Mouse (Mus musculus) gastrocnemius, postnatal 4 days (tissue): Measurements from ENCODE around the gene Lrrc56. TPM values are rescaled to one million over a fixed set of nuclear protein-coding genes. Genes with fewer than 3 reads are reported as not detected.

ENCODE experiments used
- microRNA-seq: library from miRNA; unstranded; fragments of <30 nt; microRNA quantifications from one replicate; pipeline ENCODE4 v1.2.0, GENCODE M21; 2021
- total RNA-seq, 2 experiments: library from RNA; stranded (reverse); gene quantifications; 2 replicates each; pipeline ENCODE4 v1.2.3; 2021

Lrrc56 gene
- total RNA-seq, 2 experiments from 2014 or later: 4.9 to 5.2 TPM

Small RNA genes within 50 kb of the gene (microRNA-seq; reads per million reads assigned to microRNA genes)
- 233 reads per million, percentile 59 among the genes with 10 or more reads in this experiment for gene Mir210

Other genes starting within 250 kb of the Lrrc56 start
- gene Ifitm5, start 243.9 kb upstream of the Lrrc56 start, total RNA-seq: 1 to 10 TPM; 2.0 to 2.4 TPM
- gene Gm45717, start 238.2 kb upstream of the Lrrc56 start, total RNA-seq: not detected
- 100 to 1,000 TPM; 238 to 274 TPM for gene Ifitm2, start 238.2 kb upstream of the Lrrc56 start, total RNA-seq
- 1 to 10 TPM; 4.9 to 8.2 TPM for gene Ifitm1, start 226.9 kb upstream of the Lrrc56 start, total RNA-seq
- gene Ifitm3, start 183.4 kb upstream of the Lrrc56 start, total RNA-seq: 10 to 100 TPM; 75.0 to 79.2 TPM
- gene Ifitm6, start 176.2 kb upstream of the Lrrc56 start, total RNA-seq: 1 to 10 TPM in 1 of 2 experiments, not detected in 1; 1.2 TPM
- not detected for gene Gm17387, start 165.0 kb upstream of the Lrrc56 start, total RNA-seq
- under 1 TPM; 0.22 to 0.62 TPM for gene B4galnt4, start 133.1 kb upstream of the Lrrc56 start, total RNA-seq
- under 1 TPM; 0.25 to 0.54 TPM for gene Pkp3, start 115.9 kb upstream of the Lrrc56 start, total RNA-seq
- 1 to 10 TPM; 2.9 to 3.7 TPM for gene Sigirr, start 93.6 kb upstream of the Lrrc56 start, total RNA-seq
- gene Ano9, start 76.4 kb upstream of the Lrrc56 start, total RNA-seq: not detected
- gene Ptdss2, start 71.8 kb upstream of the Lrrc56 start, total RNA-seq: 10 to 100 TPM; 22.6 to 29.0 TPM
- gene Rnh1, start 21.3 kb upstream of the Lrrc56 start, total RNA-seq: 10 to 100 TPM; 64.5 to 79.3 TPM
- 100 to 1,000 TPM; 166 to 193 TPM for gene Hras, start 152 bp upstream of the Lrrc56 start, total RNA-seq
- gene Lmntd2, start 19.9 kb downstream of the Lrrc56 start, total RNA-seq: not detected
- 10 to 100 TPM in 1 of 2 experiments, 1 to 10 TPM in 1; 9.8 to 14.2 TPM for gene Rassf7, start 21.7 kb downstream of the Lrrc56 start, total RNA-seq
- 10 to 100 TPM; 48.4 to 63.3 TPM for gene Phrf1, start 34.6 kb downstream of the Lrrc56 start, total RNA-seq
- gene Irf7, start 72.3 kb downstream of the Lrrc56 start, total RNA-seq: 1 to 10 TPM; 1.4 TPM
- 1 to 10 TPM; 1.3 to 1.5 TPM for gene Cdhr5, start 82.6 kb downstream of the Lrrc56 start, total RNA-seq
- gene Sct, start 85.0 kb downstream of the Lrrc56 start, total RNA-seq: 1 to 10 TPM; 3.4 to 3.5 TPM
- gene Drd4, start 97.8 kb downstream of the Lrrc56 start, total RNA-seq: under 1 TPM; 0.16 to 0.25 TPM
- 10 to 100 TPM; 44.6 to 50.4 TPM for gene Deaf1, start 133.5 kb downstream of the Lrrc56 start, total RNA-seq
- gene Tmem80, start 133.6 kb downstream of the Lrrc56 start, total RNA-seq: 10 to 100 TPM; 14.2 to 14.6 TPM
- 1 to 10 TPM; 2.4 to 2.5 TPM for gene Eps8l2, start 144.7 kb downstream of the Lrrc56 start, total RNA-seq
- 100 to 1,000 TPM; 120 to 128 TPM for gene Taldo1, start 198.0 kb downstream of the Lrrc56 start, total RNA-seq
- 10 to 100 TPM; 18.3 to 19.5 TPM for gene Gatd1, start 220.0 kb downstream of the Lrrc56 start, total RNA-seq
- under 1 TPM; 0.34 to 0.49 TPM for gene Cend1, start 235.3 kb downstream of the Lrrc56 start, total RNA-seq
- 10 to 100 TPM; 16.4 to 25.2 TPM for gene Slc25a22, start 243.7 kb downstream of the Lrrc56 start, total RNA-seq
- 1 to 10 TPM; 4.0 to 4.5 TPM for gene Pidd1, start 249.9 kb downstream of the Lrrc56 start, total RNA-seq